Mouse (Mus musculus) urinary bladder, postnatal 36 days (tissue): ENCODE data around the gene Golga5.

ENCODE experiments used
- DNase-seq, 2 experiments: peaks; one replicate each; pipeline ENCODE4 v3.0.0; 2022; ENCODE audit warnings: low spot score in 2 of 2, mixed read lengths in 1 of 2

Gene Golga5

DNA sequence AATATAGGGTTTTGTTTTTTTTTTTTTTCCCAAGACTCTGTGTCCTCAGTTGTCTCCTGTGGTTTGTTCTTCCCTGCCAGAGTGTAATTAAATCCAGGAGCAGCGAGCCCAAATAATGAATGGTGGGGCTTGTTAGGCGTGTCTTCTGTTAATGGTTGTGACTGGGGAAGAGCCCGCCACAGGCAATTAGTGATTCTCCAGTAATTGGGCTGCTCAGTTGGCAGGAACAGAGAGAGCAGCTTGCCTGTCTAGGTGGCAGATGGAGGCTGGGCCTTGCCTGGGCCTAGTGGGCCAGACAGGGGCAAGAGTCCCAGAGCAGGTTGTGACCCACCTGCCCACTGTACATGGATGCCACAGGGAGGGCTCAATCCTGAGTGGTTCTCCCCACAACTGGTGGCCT, 42.4 kb downstream of the Golga5 start:
- DNase-seq: no peak

- no peak for DNase-seq
Observed at GRCm38 (mm10) chr12:102514151-102514550, 45.2 kb downstream of the Golga5 start.

GRCm38 (mm10) chr12:102514751-102515150, 45.8 kb downstream of the Golga5 start:
- DNase-seq: no peak

DNA sequence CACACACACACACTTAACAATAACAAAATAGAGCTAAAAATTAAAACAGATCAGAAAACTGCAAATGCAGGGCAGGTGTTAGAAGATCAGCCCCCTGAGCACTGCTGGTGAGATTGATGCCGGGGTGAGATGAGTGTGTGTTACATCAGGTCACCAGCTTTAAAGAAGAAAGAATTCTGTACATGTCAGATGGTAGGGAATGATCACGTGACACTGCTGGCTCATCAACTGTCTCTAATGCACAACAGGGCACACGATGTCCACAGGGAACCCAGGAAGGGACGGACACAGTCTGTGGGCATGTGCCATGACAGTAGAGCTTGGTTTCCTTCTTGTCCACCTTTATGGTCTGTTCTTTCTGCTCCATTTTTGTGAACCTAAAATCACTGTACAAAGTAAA, 47.2 kb downstream of the Golga5 start:
- no peak for DNase-seq

- no peak for DNase-seq
Observed at GRCm38 (mm10) chr12:102517647-102518046, 48.7 kb downstream of the Golga5 start.

DNA sequence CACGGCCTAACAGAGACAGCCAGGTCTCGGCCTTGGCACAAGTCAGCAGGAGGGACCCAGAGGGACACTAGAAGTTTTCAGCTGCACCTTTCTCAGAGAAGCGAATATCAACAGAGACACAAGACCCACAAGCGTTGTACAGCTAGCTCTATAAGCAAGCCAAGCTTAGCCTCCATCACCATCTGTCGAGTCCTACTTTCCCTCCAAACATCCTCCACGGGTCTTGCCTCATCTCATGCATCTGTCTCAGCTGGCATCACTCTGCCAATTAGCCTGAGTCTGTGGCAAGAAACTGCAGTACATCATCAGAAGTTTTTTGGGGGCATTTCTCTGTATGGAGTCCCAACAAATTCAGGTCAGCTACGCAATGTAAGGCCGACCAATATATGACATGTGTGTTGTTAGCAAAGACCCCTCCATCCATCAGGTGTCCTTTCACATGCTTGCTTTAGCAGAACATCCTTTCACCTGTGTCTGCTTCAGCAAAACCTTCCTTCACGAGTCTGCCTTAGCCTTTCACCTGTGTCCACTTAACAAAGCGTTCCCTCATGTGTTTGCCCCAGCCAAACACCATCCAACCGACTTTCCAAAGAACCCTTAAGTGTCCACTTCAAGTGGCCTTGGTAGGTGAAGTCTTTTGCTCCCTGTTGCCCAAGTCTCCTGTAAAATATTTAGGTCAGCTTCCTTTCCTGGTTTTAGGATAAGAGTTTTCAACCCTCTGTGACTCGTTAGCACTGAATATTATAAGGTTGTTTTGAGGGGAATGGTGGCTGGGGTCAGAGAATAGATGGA, 51.2 kb downstream of the Golga5 start:
- DNase-seq: no peak

GRCm38 (mm10) chr12:102521777-102522319, 52.9 kb downstream of the Golga5 start:
- DNase-seq: peak in 1 of 2 experiments; percentile 9

DNA sequence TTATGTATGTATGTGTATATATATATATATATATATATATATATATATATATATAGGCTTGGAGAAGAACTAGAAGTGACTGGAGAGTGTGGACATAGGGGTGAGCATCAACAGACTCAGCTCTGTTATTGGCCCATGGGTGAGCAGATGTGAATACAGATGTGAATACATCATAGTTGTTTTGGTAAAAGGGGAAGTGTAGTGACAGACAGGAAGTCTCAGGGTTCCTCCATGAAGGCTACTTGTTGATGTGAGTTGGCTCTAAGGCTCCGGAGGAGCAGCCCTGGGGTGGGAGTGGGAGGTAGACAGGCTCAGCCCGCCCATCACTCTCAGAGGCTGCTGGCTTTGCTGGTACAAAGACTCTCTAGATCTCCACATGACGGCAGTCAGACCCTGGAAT, 55.3 kb downstream of the Golga5 start:
- DNase-seq: no peak

DNA sequence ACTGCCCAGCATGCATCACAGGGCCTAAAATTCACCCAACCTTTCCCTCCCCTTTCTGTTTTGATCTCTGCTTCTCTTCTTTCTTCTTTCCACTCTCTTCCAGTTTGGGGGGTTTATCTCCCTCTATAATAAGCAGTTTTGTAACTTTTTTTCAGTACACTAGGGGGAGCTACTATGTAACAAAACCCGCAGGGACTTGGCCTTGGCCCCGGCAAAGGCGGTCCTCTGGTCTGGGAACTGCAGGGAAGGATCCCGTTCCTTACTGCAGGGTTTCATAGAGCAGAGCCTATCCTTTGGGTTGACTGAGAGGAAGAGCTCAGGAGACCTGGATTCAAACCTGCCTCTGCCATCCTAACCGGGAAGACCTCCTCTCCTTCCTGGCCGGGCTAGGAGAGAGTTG, 55.8 kb downstream of the Golga5 start:
- DNase-seq: no peak

GRCm38 (mm10) chr12:102527989-102528388, 59.1 kb downstream of the Golga5 start:
- no peak for DNase-seq

DNA sequence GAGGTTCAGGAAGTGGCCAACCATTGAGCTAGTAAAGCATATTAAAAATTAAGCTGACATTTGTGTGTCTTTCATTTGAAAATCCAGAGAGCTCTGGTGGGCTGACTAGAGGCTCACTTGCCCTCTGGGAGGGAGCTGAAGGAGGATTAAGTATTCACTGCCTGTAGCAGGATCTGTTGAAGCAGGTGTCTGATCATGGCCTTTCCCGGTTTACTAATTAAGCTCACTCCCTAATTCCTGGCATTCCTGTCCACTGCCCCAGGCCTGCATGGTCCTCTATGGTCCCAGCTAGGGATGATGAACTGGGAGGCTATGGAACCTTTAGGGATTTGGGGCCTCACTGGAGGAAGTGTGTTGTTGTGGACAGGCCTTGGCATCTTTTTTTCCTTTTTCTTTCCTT, 66.9 kb downstream of the Golga5 start:
- no peak for DNase-seq

DNA sequence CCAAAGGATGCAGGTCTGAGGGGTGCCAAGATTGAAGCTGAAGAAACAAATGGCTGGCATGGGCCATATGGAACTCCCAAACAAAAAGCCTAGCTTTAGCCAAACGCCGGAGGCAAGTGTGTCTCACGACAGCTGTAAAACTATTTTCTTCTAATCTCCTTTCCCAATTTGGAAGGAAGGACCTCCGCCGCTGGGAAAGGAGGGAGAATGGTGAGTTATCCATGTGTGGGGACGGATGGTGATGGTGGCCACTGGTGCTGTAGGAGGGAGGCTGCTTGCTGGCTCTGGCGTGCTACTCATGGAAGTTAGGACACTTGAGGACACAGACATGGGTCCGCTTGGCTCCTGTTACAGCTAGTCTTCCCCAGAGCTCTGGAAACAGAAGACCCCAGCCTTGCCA, 71.3 kb downstream of the Golga5 start:
- no peak for DNase-seq

GRCm38 (mm10) chr12:102541168-102541567, 72.2 kb downstream of the Golga5 start:
- no peak for DNase-seq

GRCm38 (mm10) chr12:102545122-102545521, 76.2 kb downstream of the Golga5 start:
- DNase-seq: no peak
